8 mouse cellular contexts compared by ENCODE assay signal in the genomic region with DNA sequence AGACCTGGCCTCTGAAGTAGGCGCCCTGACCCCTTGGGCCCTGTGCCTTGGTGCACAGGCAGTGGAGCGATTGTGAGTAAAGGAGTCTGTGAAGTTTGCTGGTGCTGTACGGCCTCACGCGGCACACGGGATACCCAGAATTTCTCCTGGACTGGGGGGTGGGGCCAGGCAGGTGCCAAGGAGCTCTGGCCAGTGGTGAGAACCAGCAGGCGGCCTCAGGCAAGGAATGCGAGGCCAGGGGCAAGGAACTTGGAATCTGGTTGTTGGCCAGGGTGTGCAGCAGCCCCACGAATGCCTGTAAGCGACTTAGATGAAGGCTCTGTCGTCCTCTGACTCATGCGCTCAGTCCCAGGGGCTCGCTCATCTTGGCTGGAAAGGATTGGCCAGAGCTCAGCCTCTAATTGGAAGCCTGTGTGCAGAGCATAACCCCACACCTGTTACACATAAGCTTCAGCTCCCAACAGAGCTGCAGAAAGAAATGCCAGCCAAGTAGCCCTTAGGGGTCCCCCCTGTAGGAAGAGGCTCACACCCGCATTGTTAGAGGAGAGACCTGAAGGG. TPM values are rescaled to one million over a fixed set of nuclear protein-coding genes. Genes with fewer than 3 reads are reported as not detected.
DNase-seq lines count a peak whose midpoint lies in the region; ATAC-seq and TF ChIP-seq lines count a peak whose summit lies in the region.

No protein-coding gene starts in this region.

- H3K4me2 ChIP-seq in forebrain, embryonic 14.5 days (ENCODE audit: low read length) = no peak overlapping the region
- H3K4me2 ChIP-seq in forebrain, postnatal 0 days (ENCODE audit: low read depth) = no peak overlapping the region
- peak overlapping the region; percentile 49 for H3K4me2 ChIP-seq in limb, embryonic 13.5 days (replicated peaks)

- H3K36me3 ChIP-seq in forebrain, embryonic 14.5 days (ENCODE audit: control insufficient read depth, insufficient read depth, low read length) = no peaks in the 10 kb centered on the region
- H3K36me3 ChIP-seq in forebrain, postnatal 0 days (ENCODE audit: insufficient read depth) = no peaks in the 10 kb centered on the region
- no peaks in the 10 kb centered on the region for H3K36me3 ChIP-seq in embryonic facial prominence, embryonic 10.5 days (replicated peaks)
- no peaks in the 10 kb centered on the region for H3K36me3 ChIP-seq in limb, embryonic 13.5 days

- 14% methylated on average over 14 of the region's 14 CpGs for WGBS in forebrain, embryonic 14.5 days
- 23% methylated on average over 14 of the region's 14 CpGs for WGBS in forebrain, postnatal 0 days
- 1% methylated on average over 14 of the region's 14 CpGs for WGBS in embryonic facial prominence, embryonic 10.5 days
- WGBS in limb, embryonic 13.5 days = 5% methylated on average over 14 of the region's 14 CpGs

- H3K27me3 ChIP-seq in forebrain, embryonic 14.5 days (replicated peaks; ENCODE audit: control insufficient read depth, insufficient read depth, low read length) = 0 out of 2 replicates have a peak, but pooled peaks cover 4% of the 10 kb centered on the region
- H3K27me3 ChIP-seq in forebrain, postnatal 0 days (ENCODE audit: insufficient read depth, low read length) = 0 out of 2 replicates have a peak, but pooled peaks cover 8% of the 10 kb centered on the region
- H3K27me3 ChIP-seq in embryonic facial prominence, embryonic 10.5 days (replicated peaks; ENCODE audit: low read depth, poor library complexity, severe bottlenecking) = peaks cover 95% of the 10 kb centered on the region
- 0 out of 2 replicates have a peak, but pooled peaks cover 10% of the 10 kb centered on the region for H3K27me3 ChIP-seq in limb, embryonic 13.5 days

- peak; percentile 45 for DNase-seq in forebrain, embryonic 14.5 days (ENCODE audit: low spot score)
- DNase-seq in forebrain, postnatal 0 days = no peak
- DNase-seq in embryonic facial prominence, embryonic 10.5 days (ENCODE audit: low spot score) = peak; percentile 68
- DNase-seq in heart, postnatal 10 days = peak; percentile 47 to 51
- DNase-seq in layer of hippocampus, adult 9-10 months (ENCODE audit: low spot score) = no peak
- no peak for DNase-seq in layer of hippocampus, postnatal 36 days

- H3K27ac ChIP-seq in forebrain, embryonic 14.5 days (ENCODE audit: low read depth, low read length) = no peak overlapping the region
- no peak overlapping the region for H3K27ac ChIP-seq in forebrain, postnatal 0 days (ENCODE audit: low read depth, low read length)
- H3K27ac ChIP-seq in embryonic facial prominence, embryonic 10.5 days (replicated peaks) = peak overlapping the region; percentile 55; the same call in 1 of the 2 replicates
- no peak overlapping the region for H3K27ac ChIP-seq in limb, embryonic 13.5 days

- no peak overlapping the region for H3K9ac ChIP-seq in forebrain, embryonic 14.5 days (ENCODE audit: low read length)
- no peak overlapping the region for H3K9ac ChIP-seq in forebrain, postnatal 0 days
- H3K9ac ChIP-seq in limb, embryonic 13.5 days = no peak overlapping the region

- no peak for TF ChIP-seq CTCF in forebrain, postnatal 0 days (IDR thresholded peaks at IDR 0.05; ENCODE audit: low read depth)

- no peak overlapping the region for H3K4me3 ChIP-seq in forebrain, embryonic 14.5 days (ENCODE audit: low read depth, low read length)
- H3K4me3 ChIP-seq in forebrain, postnatal 0 days (ENCODE audit: low read depth, low read length) = no peak overlapping the region
- peak overlapping the region; percentile 37 for H3K4me3 ChIP-seq in embryonic facial prominence, embryonic 10.5 days
- H3K4me3 ChIP-seq in limb, embryonic 13.5 days = no peak overlapping the region

- 0 out of 2 replicates have a peak, but pooled peaks have one; percentile 36 for ATAC-seq in forebrain, embryonic 14.5 days
- no peak; the same call in 1 of the 2 replicates for ATAC-seq in forebrain, postnatal 0 days
- ATAC-seq in limb, embryonic 13.5 days (ENCODE audit: low FRiP score, low read depth) = peak; percentile 60
- no peak for ATAC-seq in megakaryocyte, adult 5-6 weeks (ENCODE audit: poor library complexity, severe bottlenecking)

- H3K9me3 ChIP-seq in forebrain, embryonic 14.5 days (replicated peaks; ENCODE audit: control insufficient read depth, low read length) = no peaks in the 10 kb centered on the region
- H3K9me3 ChIP-seq in forebrain, postnatal 0 days (ENCODE audit: low read length) = no peaks in the 10 kb centered on the region
- H3K9me3 ChIP-seq in embryonic facial prominence, embryonic 10.5 days = no peaks in the 10 kb centered on the region
- H3K9me3 ChIP-seq in limb, embryonic 13.5 days = no peaks in the 10 kb centered on the region

- peaks cover 15% of the 10 kb centered on the region for H3K4me1 ChIP-seq in forebrain, embryonic 14.5 days (ENCODE audit: control insufficient read depth, insufficient read depth, low read length)
- H3K4me1 ChIP-seq in forebrain, postnatal 0 days (ENCODE audit: insufficient read depth) = no peaks in the 10 kb centered on the region
- peaks cover 30% of the 10 kb centered on the region for H3K4me1 ChIP-seq in embryonic facial prominence, embryonic 10.5 days
- H3K4me1 ChIP-seq in limb, embryonic 13.5 days = peaks cover 23% of the 10 kb centered on the region

- intact Hi-C loops in heart, postnatal 10 days (cut with DNase I) = no loop called here

RNA-seq across cellular contexts. Expression of gene Rybp, which starts 49.4 kb away (rescaled TPM):
- 16.7 and 16.9 TPM in 2 replicates for polyA plus RNA-seq in forebrain, embryonic 14.5 days (2014; fragmentation: Nextera tagmentation; extraction: Ambion mirVana)
- total RNA-seq in forebrain, postnatal 0 days (2014; rRNA removed) = 29.5 and 37.7 TPM in 2 replicates
- 20.7 and 24.7 TPM in 2 replicates for polyA plus RNA-seq in forebrain, postnatal 0 days (2015; fragmentation: Nextera tagmentation; extraction: Ambion mirVana)
- polyA plus RNA-seq in embryonic facial prominence, embryonic 10.5 days (2016; fragmentation: Nextera tagmentation; extraction: Ambion mirVana) = 14.1 and 15.8 TPM in 2 replicates
- total RNA-seq in heart, postnatal 10 days (2021) = 10 to 100 TPM; 16.8 to 24.9 TPM
- polyA plus RNA-seq in limb, embryonic 13.5 days (2015; fragmentation: Nextera tagmentation; extraction: Ambion mirVana) = 22.7 and 25.5 TPM in 2 replicates
- 28.3 and 29.8 TPM in 2 replicates for total RNA-seq in megakaryocyte, adult 5-6 weeks (2015)
- total RNA-seq in megakaryocyte, adult 5-6 weeks (2017) = 17.3 and 36.5 TPM in 2 replicates
- 10 to 100 TPM; 58.0 to 59.0 TPM for total RNA-seq in layer of hippocampus, postnatal 36 days (2021)

Comparison
In these comparisons a context has a peak if more than half of its experiments do, and no peak if none do; other contexts are left out.
1. ATAC-seq: peak in forebrain, embryonic 14.5 days (single experiment) and limb, embryonic 13.5 days (single experiment); none in forebrain, postnatal 0 days (single experiment) and megakaryocyte, adult 5-6 weeks (single experiment).
2. DNase-seq: peak in forebrain, embryonic 14.5 days (single experiment), embryonic facial prominence, embryonic 10.5 days (single experiment) and heart, postnatal 10 days (2 of 2); none in forebrain, postnatal 0 days (single experiment), layer of hippocampus, adult 9-10 months (single experiment) and layer of hippocampus, postnatal 36 days (0 of 2).